Mouse (Mus musculus): Measurements from ENCODE around the gene Gm2696.

GRCm38 (mm10) chr10:77798921-77799508 is 15.5 kb upstream of the Gm2696 start, which contains the start of gene Gm19668:
- no peak for TF ChIP-seq EP300 (IDR thresholded peaks at IDR 0.05; ENCODE audit: low read depth)
- TF ChIP-seq CTCF (IDR thresholded peaks at IDR 0.05; ENCODE audit: low read depth) = no peak
